Mouse (Mus musculus): ENCODE results near the gene Psmb3.
A peak's percentile ranks its signal among the peaks of the same experiment; 100 is the strongest.
"Not testable (repeated sequence)": the region's sequence is repeated elsewhere in the genome, so short reads cannot be mapped to it uniquely, and the experiment has no call there.

Gene Psmb3

GRCm38 (mm10) chr11:97696669-97697068 lies 6.5 kb upstream of the Psmb3 start:
- DNase-seq: no peak

GRCm38 (mm10) chr11:97697199-97697890 lies 5.9 kb upstream of the Psmb3 start:
- no peak for DNase-seq

GRCm38 (mm10) chr11:97697891-97698529 lies 5.2 kb upstream of the Psmb3 start:
- no peak for DNase-seq

- peak; percentile 57 for DNase-seq
These were observed 4.2 kb upstream of the Psmb3 start for GRCm38 (mm10) chr11:97698741-97699611.

- DNase-seq: peak; percentile 26
These were observed 3.6 kb upstream of the Psmb3 start for GRCm38 (mm10) chr11:97699626-97700002.

GRCm38 (mm10) chr11:97700003-97700745 lies 3.0 kb upstream of the Psmb3 start, which contains the start of gene Pcgf2:
TSS of gene Pcgf2 (minus strand) at chr11:97700497.
- DNase-seq: peak; percentile 50

- no peak for DNase-seq
These were observed 2.2 kb upstream of the Psmb3 start for GRCm38 (mm10) chr11:97700746-97701580.

- no peak for DNase-seq
These were observed 1.4 kb upstream of the Psmb3 start for GRCm38 (mm10) chr11:97701581-97702392.

- peak; percentile 88 for DNase-seq
These were observed 830 bp upstream of the Psmb3 start for GRCm38 (mm10) chr11:97702393-97702745.

- DNase-seq: not testable (repeated sequence)
These were observed 6.9 kb downstream of the Psmb3 start for GRCm38 (mm10) chr11:97710067-97710466.

- DNase-seq: peak; percentile 26
These were observed 8.2 kb downstream of the Psmb3 start for GRCm38 (mm10) chr11:97711200-97711900.

GRCm38 (mm10) chr11:97712286-97712685 lies 9.1 kb downstream of the Psmb3 start:
- no peak for DNase-seq

GRCm38 (mm10) chr11:97713896-97714295 lies 10.7 kb downstream of the Psmb3 start:
- DNase-seq: no peak

GRCm38 (mm10) chr11:97714356-97714755 lies 11.2 kb downstream of the Psmb3 start:
- DNase-seq: no peak

- no peak for DNase-seq
These were observed 11.9 kb downstream of the Psmb3 start for GRCm38 (mm10) chr11:97714784-97715760.

GRCm38 (mm10) chr11:97716021-97716420 lies 12.8 kb downstream of the Psmb3 start:
- no peak for DNase-seq

- DNase-seq: no peak
These were observed 14.4 kb downstream of the Psmb3 start for GRCm38 (mm10) chr11:97717369-97718280.

GRCm38 (mm10) chr11:97718281-97718860 lies 15.2 kb downstream of the Psmb3 start:
- peak; percentile 31 for DNase-seq
